Mouse (Mus musculus) 3134 (cell line): ENCODE measurements at regions not wholly inside any gene's neighbourhood (a gene's known extent, or its start where the extent isn't known, plus 50 kb on each side); places are given as distances from the start of the nearest gene placed in this dataset.

Experiments
- DNase-seq: peaks from one replicate; pipeline ENCODE4 v3.0.0-alpha.2; 2011; ENCODE audit warnings: low spot score; ENCODE audit not compliant: insufficient read length; ENCODE audit errors: extremely low read depth

DNA sequence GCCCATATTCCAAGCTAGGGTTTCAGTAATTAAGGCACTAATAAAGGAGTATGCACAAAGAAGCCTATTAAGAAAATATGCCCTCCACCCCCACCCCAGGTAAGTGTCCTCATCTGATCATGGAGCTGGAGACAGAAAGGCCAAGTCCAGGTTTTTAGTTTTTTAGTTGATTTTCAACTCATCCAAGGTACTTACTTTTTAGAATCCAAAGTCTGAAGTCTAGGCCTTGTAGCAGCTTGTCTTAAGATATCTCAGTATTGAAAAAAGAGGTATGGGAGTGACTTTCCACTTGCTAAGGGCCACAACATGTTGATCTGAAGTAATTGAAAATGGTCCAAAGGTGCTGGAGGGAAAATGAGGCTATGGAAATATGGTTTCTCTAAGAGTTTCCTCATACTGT is 340.9 kb downstream of the Kif20b start:
- DNase-seq = no peak

DNA sequence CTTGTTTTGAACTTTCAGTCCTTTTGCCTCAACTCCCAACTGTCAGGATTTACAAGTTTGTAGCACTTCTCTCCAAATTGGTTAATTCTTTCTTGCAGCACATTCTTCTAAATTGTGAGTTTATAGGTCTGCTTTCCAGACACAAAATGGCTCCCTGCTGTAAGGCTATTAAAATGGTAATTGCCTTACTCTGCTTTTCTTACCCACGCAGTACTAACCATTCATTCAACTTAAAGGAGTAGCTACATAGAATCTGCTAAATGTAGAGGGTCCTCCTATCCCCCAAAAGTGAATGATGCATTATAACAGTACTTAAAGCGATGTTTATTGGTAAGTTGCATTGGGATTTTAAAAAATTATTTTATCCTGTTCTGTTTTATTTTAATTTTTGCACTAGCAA is 356.2 kb downstream of the Kif20b start:
- DNase-seq = no peak

DNA sequence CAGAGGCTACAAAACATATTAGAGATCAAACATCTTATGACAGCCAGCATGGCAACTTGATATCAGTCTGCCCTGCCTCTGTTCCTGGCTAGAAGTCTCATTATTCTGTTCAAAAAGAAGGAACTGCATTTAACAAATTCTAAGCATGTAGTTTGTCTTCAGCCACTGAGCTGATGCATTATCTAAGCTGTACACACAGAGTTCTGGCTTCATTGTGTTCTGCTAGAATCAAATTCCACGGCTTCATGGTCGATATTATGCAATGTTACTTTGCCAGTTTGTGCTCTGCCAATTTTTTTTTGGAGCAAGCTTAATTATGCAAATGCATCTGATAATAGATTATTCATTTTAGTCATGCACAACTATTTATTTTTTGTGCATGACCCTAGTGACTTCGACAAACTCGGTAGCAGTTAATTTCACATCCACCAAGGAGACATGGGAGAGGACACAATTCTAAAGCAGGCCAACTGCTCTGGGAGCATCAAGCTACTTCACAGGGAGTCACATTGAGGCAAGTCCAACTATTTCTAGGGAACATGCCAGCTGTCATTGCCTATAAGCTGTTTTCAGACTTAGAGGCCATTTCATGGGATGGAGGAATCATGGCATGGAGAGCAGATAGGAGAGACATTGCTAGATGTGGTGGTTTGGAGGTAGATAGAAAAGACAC is 360.8 kb downstream of the Kif20b start:
- no peak for DNase-seq

DNA sequence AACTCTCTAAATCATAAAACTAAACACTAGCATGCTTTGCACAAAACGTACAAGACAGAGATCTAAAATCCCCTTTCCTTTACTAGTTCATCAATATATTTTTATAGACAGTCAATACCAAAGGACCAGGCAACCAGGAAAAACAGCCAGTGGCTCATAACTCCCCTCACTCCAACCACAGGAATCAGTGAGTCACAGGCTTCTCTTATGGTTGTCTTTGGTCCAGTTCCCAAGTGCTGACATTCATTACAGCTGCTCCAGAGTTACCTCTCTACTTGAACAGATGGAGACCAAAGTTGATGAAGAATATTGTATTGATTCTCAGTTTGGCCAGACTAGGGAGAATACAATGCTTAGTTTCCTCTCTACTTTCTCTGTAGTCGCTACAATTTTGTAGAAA is 376.7 kb downstream of the Kif20b start:
- DNase-seq = peak; percentile 46

DNA sequence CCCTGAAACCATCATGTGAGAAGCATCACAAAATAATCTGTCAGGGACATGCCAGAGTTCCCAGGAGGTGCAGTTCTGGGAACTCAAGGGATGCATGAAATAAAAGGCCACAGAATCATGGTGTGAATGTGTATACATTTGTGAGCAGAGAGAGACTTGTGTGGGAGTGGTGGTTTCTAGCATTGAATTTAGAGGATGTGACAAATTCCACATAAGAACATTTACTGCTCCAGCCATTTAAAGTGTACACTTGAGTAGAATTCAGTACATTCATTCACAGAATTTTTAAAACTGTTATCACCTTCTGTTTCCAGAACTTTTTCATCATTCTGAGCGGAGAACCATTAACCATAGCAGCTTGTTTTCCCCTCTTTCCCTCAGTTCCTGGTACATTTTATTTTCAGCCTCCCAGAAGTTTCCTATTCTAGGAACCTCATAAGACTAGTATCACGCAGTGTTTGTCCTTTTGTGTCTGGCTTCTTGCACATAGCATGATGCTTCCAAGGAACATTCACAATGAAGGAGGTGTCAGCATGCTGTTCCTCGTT is 380.6 kb downstream of the Kif20b start:
- DNase-seq = no peak
